Mouse (Mus musculus) lung, postnatal 0 days (tissue): Measurements from ENCODE around the gene Thsd7a. TPM values are rescaled to one million over a fixed set of nuclear protein-coding genes. Genes with fewer than 3 reads are reported as not detected.

Experiments
- ATAC-seq: fragments of 200-750 bp; cut with Nextera tagmentation; 2 replicates; pipeline ENCODE4 v1.8.0; 2017; ENCODE audit warnings: moderate library complexity
- DNase-seq: peaks from one replicate; pipeline ENCODE4 v3.0.0-alpha.2; 2016; ENCODE audit warnings: low spot score
- H3K27ac ChIP-seq: fragments of 300-500 bp; sonication (generic); 2 replicates; pipeline ENCODE4 v1.5.1; 2014; ENCODE audit warnings: antibody characterized with exemption, mild to moderate bottlenecking, low read length, mixed read lengths
- H3K27me3 ChIP-seq: fragments of 300-500 bp; sonication (generic); replicated peaks from 2 replicates; pipeline ENCODE4 v1.6.1; 2014; ENCODE audit warnings: low read length, mixed read lengths; ENCODE audit not compliant: insufficient read depth
- H3K36me3 ChIP-seq: fragments of 300-500 bp; sonication (generic); 2 replicates; pipeline ENCODE4 v1.6.1; 2014; ENCODE audit warnings: low read length, mixed read lengths; ENCODE audit not compliant: insufficient read depth
- H3K4me1 ChIP-seq: fragments of 300-500 bp; sonication (generic); 2 replicates; pipeline ENCODE4 v1.6.1; 2014; ENCODE audit warnings: antibody characterized with exemption, low read depth, low read length, mixed read lengths; ENCODE audit not compliant: insufficient read depth
- H3K4me2 ChIP-seq: fragments of 300-500 bp; sonication (generic); replicated peaks from 2 replicates; pipeline ENCODE4 v1.6.1; 2014; ENCODE audit warnings: low read depth, mild to moderate bottlenecking, low read length, moderate library complexity, mixed read lengths
- H3K4me3 ChIP-seq: fragments of 300-500 bp; sonication (generic); 2 replicates; pipeline ENCODE4 v1.5.1; 2014; ENCODE audit warnings: low read depth, low read length
- H3K9ac ChIP-seq: fragments of 300-500 bp; sonication (generic); replicated peaks from 2 replicates; pipeline ENCODE4 v1.6.1; 2014; ENCODE audit warnings: low read depth, mild to moderate bottlenecking
- H3K9me3 ChIP-seq: fragments of 300-500 bp; sonication (generic); 2 replicates; pipeline ENCODE4 v1.6.1; 2016; ENCODE audit warnings: low read length, mixed read lengths
- CTCF ChIP-seq: IDR thresholded peaks from 2 replicates; pipeline ENCODE4 v1.5.1; 2016; ENCODE audit warnings: antibody characterized with exemption, mild to moderate bottlenecking
- EP300 ChIP-seq: IDR thresholded peaks from 2 replicates; pipeline ENCODE4 v1.6.1; 2016; ENCODE audit warnings: antibody characterized with exemption, mild to moderate bottlenecking, control low read depth
- WGBS: fragments of 180-500 bp; shearing (Covaris S2); extraction: QIAGEN DNeasy Blood & Tissue Kit; methylation state at CpG from one replicate; pipeline ENCODE4 v1.1.7; 2014; 5-methylcytosine and 5-hydroxymethylcytosine counted together
- polyA plus RNA-seq: library from polyadenylated mRNA; unstranded; fragments of >200 nt; fragmentation: Nextera tagmentation; extraction: Ambion mirVana; gene quantifications from 2 replicates; pipeline ENCODE4 v1.2.1, GENCODE M21; 2015

Gene Thsd7a
- polyA plus RNA-seq, 1 experiment from 2014 or later = 2.8 TPM

DNA sequence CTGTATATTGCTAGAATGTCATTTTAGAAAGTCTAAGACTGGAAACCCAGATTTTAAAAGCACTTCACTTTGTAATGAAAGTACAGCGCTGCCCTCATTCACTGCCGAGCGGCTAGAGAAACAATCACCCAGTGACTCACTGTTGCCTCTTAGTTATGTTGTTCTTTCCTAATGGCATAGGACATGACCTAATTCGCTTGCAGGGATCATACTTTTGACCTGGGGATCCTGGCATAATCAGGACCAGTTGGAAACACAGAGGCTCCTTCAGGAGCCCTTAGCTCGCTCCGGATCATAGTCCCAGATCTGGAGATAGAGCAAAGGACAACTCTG, 790 bp downstream of the Thsd7a start:
- WGBS = 2% methylated on average over 6 of the region's 6 CpGs
- no peaks in the 10 kb centered on the region for H3K9me3 ChIP-seq
- no peaks in the 10 kb centered on the region for H3K4me1 ChIP-seq
- no peak for TF ChIP-seq EP300
- no peak for TF ChIP-seq CTCF
- DNase-seq (peak; percentile 57), ATAC-seq (peak; percentile 75)
- no peak overlapping the region for H3K27ac ChIP-seq
- H3K27me3 ChIP-seq = no peaks in the 10 kb centered on the region
- H3K4me2 ChIP-seq = peak overlapping the region; percentile 88
- peak overlapping the region; percentile 54 for H3K4me3 ChIP-seq
- H3K9ac ChIP-seq = peak overlapping the region; percentile 43; the same call in 1 of the 2 replicates
- H3K36me3 ChIP-seq = no peaks in the 10 kb centered on the region

DNA sequence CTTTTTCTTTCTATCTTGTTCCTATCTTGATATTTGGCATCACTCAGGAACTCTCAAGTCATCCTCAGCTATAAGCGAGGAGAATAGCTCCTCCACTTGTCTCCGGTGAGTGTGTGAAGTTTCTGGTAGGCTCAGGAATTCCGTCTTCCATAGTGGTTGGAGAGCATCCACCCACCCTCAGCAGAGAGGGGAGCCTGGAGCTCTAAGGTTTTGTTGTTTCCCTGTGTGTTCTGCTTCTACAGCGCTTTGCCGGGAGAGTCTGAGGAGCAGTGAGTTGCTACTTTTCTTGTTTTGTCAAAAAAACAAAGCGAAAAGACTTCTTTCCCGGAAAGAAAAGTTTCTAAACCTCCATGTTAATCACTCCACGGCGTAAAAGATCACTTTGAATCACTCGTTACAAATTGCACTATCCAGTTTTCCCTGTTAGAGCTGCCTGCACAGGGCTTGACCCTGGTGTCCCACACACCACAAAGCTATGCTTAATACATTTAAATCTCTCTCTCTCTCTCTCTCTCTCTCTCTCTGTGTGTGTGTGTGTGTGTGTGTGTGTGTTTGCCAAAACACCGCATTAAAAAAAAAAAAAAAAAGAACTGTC, 1.3 kb downstream of the Thsd7a start:
- TF ChIP-seq CTCF (no peak), EP300 (no peak)
- H3K4me1 ChIP-seq = no peaks in the 10 kb centered on the region
- no peaks in the 10 kb centered on the region for H3K9me3 ChIP-seq
- H3K9ac ChIP-seq = no peak overlapping the region
- H3K4me3 ChIP-seq = peak overlapping the region; percentile 54
- peak; percentile 7 for DNase-seq
- no peaks in the 10 kb centered on the region for H3K27me3 ChIP-seq
- 13% methylated on average over 11 of the region's 11 CpGs for WGBS
- ATAC-seq = no peak
- H3K27ac ChIP-seq = no peak overlapping the region
- H3K4me2 ChIP-seq = peak overlapping the region; percentile 88
- no peaks in the 10 kb centered on the region for H3K36me3 ChIP-seq

GRCm38 (mm10) chr6:12742791-12743190, 6.4 kb downstream of the Thsd7a start:
- no peak overlapping the region for H3K4me3 ChIP-seq
- no peaks in the 10 kb centered on the region for H3K4me1 ChIP-seq
- no peaks in the 10 kb centered on the region for H3K36me3 ChIP-seq
- ATAC-seq (no peak), DNase-seq (no peak)
- H3K27me3 ChIP-seq = no peaks in the 10 kb centered on the region
- no peak overlapping the region for H3K4me2 ChIP-seq
- no peak overlapping the region for H3K9ac ChIP-seq
- no peak overlapping the region for H3K27ac ChIP-seq
- H3K9me3 ChIP-seq = no peaks in the 10 kb centered on the region
- TF ChIP-seq CTCF (no peak), EP300 (no peak)
- 75% methylated on average over 4 of the region's 4 CpGs for WGBS

DNA sequence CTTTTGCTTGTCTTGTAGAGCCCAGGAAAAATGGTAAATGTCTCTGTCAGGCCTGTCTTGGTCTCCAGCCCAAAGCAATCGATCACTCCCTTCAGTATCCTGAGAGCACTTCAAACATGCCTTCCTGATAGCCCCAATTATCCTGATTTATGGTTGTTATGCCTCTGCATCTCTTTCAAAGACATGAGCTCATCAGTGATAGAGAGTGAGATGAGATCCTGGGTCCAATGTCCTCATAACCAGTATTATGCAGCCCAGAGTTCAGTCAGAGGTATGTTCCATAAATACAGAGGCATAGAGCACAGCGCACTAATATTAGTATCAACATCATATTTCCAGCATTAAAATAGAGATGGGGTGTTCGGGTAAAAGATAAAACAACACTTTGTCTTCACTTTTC, 15.3 kb downstream of the Thsd7a start:
- H3K4me2 ChIP-seq = no peak overlapping the region
- H3K36me3 ChIP-seq = no peaks in the 10 kb centered on the region
- TF ChIP-seq EP300 = no peak
- no peak for TF ChIP-seq CTCF
- H3K9ac ChIP-seq = no peak overlapping the region
- H3K4me3 ChIP-seq = no peak overlapping the region
- no peak for ATAC-seq
- WGBS = 70% methylated on average over 3 of the region's 3 CpGs
- no peak overlapping the region for H3K27ac ChIP-seq
- no peaks in the 10 kb centered on the region for H3K9me3 ChIP-seq
- H3K27me3 ChIP-seq = no peaks in the 10 kb centered on the region
- H3K4me1 ChIP-seq = no peaks in the 10 kb centered on the region
- DNase-seq = no peak

- Histone ChIP-seq H3K4me2 (no peak overlapping the region), H3K36me3 (no peaks in the 10 kb centered on the region), H3K27ac (no peak overlapping the region), H3K4me1 (no peaks in the 10 kb centered on the region), H3K9ac (no peak overlapping the region), H3K27me3 (no peaks in the 10 kb centered on the region), H3K4me3 (no peak overlapping the region), H3K9me3 (no peaks in the 10 kb centered on the region)
- ATAC-seq (no peak), DNase-seq (no peak)
- 84% methylated on average over 8 of the region's 8 CpGs for WGBS
- TF ChIP-seq EP300 (no peak), CTCF (no peak)
Observed at GRCm38 (mm10) chr6:12716071-12716470, 33.1 kb downstream of the Thsd7a start.

DNA sequence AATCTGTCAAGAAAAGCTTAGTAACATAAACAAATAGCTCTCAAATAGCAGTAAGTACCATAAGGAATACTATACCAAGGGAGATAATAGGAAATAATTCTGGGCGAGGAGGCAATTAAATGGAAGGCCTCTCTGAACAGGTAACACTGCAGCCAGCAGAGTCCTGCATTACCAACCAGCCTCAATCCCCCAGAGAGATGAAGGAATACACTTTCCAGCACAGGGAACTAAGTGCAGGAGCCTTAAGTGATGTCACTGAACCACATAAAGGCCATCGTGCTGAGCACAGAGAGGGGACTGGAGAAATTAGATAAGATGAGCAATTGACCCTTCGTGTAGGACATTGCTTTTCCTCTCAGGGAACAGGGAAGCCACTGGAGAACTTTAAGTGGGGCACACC, 36.6 kb downstream of the Thsd7a start:
- no peak overlapping the region for H3K27ac ChIP-seq
- DNase-seq = no peak
- no peaks in the 10 kb centered on the region for H3K4me1 ChIP-seq
- no peaks in the 10 kb centered on the region for H3K9me3 ChIP-seq
- no peak overlapping the region for H3K4me3 ChIP-seq
- WGBS = 43% methylated on average over 3 of the region's 3 CpGs
- no peak overlapping the region for H3K4me2 ChIP-seq
- no peaks in the 10 kb centered on the region for H3K27me3 ChIP-seq
- no peak for TF ChIP-seq CTCF
- TF ChIP-seq EP300 = no peak
- no peak overlapping the region for H3K9ac ChIP-seq
- H3K36me3 ChIP-seq = no peaks in the 10 kb centered on the region
- ATAC-seq = no peak

GRCm38 (mm10) chr6:12702925-12703324, 46.3 kb downstream of the Thsd7a start:
- Histone ChIP-seq H3K4me2 (no peak overlapping the region), H3K36me3 (no peaks in the 10 kb centered on the region), H3K27me3 (no peaks in the 10 kb centered on the region), H3K9me3 (no peaks in the 10 kb centered on the region), H3K4me1 (no peaks in the 10 kb centered on the region), H3K9ac (no peak overlapping the region), H3K27ac (no peak overlapping the region), H3K4me3 (no peak overlapping the region)
- no peak for TF ChIP-seq EP300
- no peak for TF ChIP-seq CTCF
- no peak for ATAC-seq
- no peak for DNase-seq
- WGBS = 71% methylated on average over 3 of the region's 3 CpGs
